Mouse (Mus musculus): ENCODE measurements around the gene Crtam. TPM values are rescaled to one million over a fixed set of nuclear protein-coding genes. Genes with fewer than 3 reads are reported as not detected.

The Crtam gene
- polyA plus RNA-seq (2017; shearing (Covaris generic)): 3.9 TPM

GRCm38 (mm10) chr9:41004415-41004814 lies at the start of gene Crtam:
TSS of gene Crtam (minus strand) at chr9:41004628.

DNA sequence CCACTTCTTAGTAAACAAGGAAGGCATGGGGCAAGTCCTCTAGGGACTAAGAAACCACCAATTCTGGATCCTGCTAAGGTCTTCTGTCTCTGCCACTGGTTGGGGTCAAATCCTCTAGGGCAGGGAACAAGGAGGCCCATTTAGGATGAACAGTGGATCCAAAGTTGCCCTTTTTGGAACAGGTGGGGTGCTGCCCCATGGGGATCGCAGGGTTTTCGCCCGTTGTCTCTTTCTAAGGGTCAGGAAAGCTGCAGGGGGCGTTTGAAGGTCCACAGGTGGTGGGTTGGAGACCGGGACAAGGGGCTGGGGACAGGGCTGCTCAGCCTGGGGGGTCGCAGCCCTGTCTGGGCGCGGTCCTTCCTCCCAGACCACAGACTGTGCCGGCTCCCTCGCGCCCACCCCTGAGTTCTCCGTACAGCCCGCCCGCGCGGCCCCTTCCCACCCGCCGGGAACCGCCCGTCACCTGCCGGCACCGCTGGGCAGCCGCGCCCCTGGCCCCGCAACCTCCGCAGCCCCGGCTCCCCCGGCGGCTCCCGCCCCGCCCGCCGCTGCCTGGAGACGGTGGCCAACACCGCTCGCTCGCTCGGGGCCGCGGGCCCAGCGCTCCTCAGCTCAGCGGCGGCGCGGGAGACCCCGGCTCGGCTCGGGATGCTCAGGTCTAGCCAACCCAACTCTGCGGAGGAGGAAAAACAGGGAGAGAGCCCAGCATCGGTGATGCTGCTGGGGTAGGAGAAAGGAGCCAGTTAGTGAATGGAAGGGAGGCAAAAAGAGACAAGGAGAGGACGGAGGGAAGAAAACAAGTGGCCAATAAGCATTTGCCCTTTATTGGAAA lies 40.6 kb downstream of the Crtam start, which contains the start of gene Jhy:
Gene Jhy, minus strand, starts transcription at position 533 of the 832 bp plus-strand sequence.

Other genes with a start within 250 kb of the Crtam start
- gene Hspa8, start 203.6 kb downstream of the Crtam start, polyA plus RNA-seq (2017; shearing (Covaris generic)): 2,186 TPM
- not detected for gene Bsx, start 130.5 kb downstream of the Crtam start, polyA plus RNA-seq (2017; shearing (Covaris generic))
- not detected for gene Jhy, start 40.5 kb downstream of the Crtam start, polyA plus RNA-seq (2017; shearing (Covaris generic))
- 18.7 TPM for gene Ubash3b, start 157.1 kb upstream of the Crtam start, polyA plus RNA-seq (2017; shearing (Covaris generic))